Mouse (Mus musculus) hindbrain, embryonic 16.5 days (tissue): Measurements from ENCODE around the gene Rgs8. TPM values are rescaled to one million over a fixed set of nuclear protein-coding genes. Genes with fewer than 3 reads are reported as not detected.

Source experiments
- ATAC-seq: fragments of 200-750 bp; cut with Nextera tagmentation; 2 replicates; pipeline ENCODE4 v1.8.0; 2017; ENCODE audit warnings: moderate TSS enrichment, moderate library complexity
- H3K27ac ChIP-seq: fragments of 300-500 bp; sonication (generic); 2 replicates; pipeline ENCODE4 v1.5.1; 2014; ENCODE audit warnings: low read depth, mild to moderate bottlenecking, control low read depth, low read length, moderate library complexity
- H3K27me3 ChIP-seq: fragments of 300-500 bp; sonication (generic); replicated peaks from 2 replicates; pipeline ENCODE4 v1.6.1; 2014; ENCODE audit warnings: low read length; ENCODE audit not compliant: control insufficient read depth, insufficient read depth
- H3K36me3 ChIP-seq: fragments of 300-500 bp; sonication (generic); 2 replicates; pipeline ENCODE4 v1.6.1; 2014; ENCODE audit warnings: mild to moderate bottlenecking, low read length, moderate library complexity, mixed read lengths; ENCODE audit not compliant: control insufficient read depth, insufficient read depth
- H3K4me1 ChIP-seq: fragments of 300-500 bp; sonication (generic); 2 replicates; pipeline ENCODE4 v1.6.1; 2014; ENCODE audit warnings: low read depth, low read length; ENCODE audit not compliant: control insufficient read depth, insufficient read depth
- H3K4me2 ChIP-seq: fragments of 300-500 bp; sonication (generic); 2 replicates; pipeline ENCODE4 v1.6.1; 2014; ENCODE audit warnings: mild to moderate bottlenecking, low read length, control low read depth, moderate library complexity
- H3K4me3 ChIP-seq: fragments of 300-500 bp; sonication (generic); 2 replicates; pipeline ENCODE4 v1.5.1; 2014; ENCODE audit warnings: mild to moderate bottlenecking, low read length, control low read depth, moderate library complexity
- H3K9ac ChIP-seq: fragments of 300-500 bp; sonication (generic); 2 replicates; pipeline ENCODE4 v1.6.1; 2014; ENCODE audit warnings: low read depth, mild to moderate bottlenecking, control low read depth, low read length, moderate library complexity
- H3K9me3 ChIP-seq: fragments of 300-500 bp; sonication (generic); 2 replicates; pipeline ENCODE4 v1.6.1; 2014; ENCODE audit warnings: mild to moderate bottlenecking, low read length, moderate library complexity; ENCODE audit not compliant: control insufficient read depth
- WGBS: fragments of 180-500 bp; shearing (Covaris S2); extraction: QIAGEN DNeasy Blood & Tissue Kit; methylation state at CpG from one replicate; pipeline ENCODE4 v1.1.7; 2014; 5-methylcytosine and 5-hydroxymethylcytosine counted together
- polyA plus RNA-seq: library from polyadenylated mRNA; unstranded; fragments of >200 nt; fragmentation: Nextera tagmentation; extraction: Ambion mirVana; gene quantifications from 2 replicates; pipeline ENCODE4 v1.2.1, GENCODE M21; 2015

Gene Rgs8
- polyA plus RNA-seq, 1 experiment from 2014 or later: 18.8 TPM

DNA sequence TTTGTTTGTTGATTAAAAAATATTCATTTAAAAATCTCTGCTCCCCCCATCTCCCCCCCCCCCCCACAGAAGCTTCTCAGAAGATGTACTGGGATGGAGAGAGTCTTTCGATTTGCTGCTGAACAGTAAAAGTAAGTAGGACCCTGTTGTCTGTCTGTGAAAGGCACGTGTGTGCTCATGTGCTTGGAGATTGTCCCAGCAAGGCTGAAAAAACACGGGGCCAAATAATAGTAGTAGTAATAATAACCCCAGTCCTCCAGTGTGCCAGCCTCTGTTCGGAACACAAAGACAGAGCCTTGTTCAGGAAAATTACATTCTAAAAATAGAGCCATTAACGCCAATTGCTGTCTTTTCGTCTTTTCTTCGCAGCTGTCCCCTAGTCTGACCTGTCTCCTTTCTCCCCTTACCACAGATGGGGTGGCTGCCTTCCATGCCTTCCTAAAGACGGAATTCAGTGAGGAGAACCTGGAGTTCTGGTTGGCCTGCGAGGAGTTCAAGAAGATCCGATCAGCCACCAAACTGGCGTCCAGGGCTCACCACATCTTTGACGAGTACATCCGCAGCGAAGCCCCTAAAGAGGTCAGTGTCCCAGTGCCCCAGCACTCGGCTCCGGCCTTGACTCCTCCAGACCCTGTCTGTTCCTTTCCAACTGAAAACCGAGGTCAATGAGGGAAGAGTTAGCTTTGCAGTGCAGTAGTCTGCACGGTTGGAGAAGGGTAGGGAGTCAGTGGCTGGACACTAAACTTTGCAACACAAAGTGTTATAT lies 88.9 kb downstream of the Rgs8 start:
- peak overlapping the region; percentile 91 for H3K4me2 ChIP-seq
- no peak overlapping the region for H3K9ac ChIP-seq
- peaks cover 29% of the 10 kb centered on the region for H3K4me1 ChIP-seq
- H3K27ac ChIP-seq: no peak overlapping the region
- H3K9me3 ChIP-seq: no peaks in the 10 kb centered on the region
- no peaks in the 10 kb centered on the region for H3K27me3 ChIP-seq
- H3K4me3 ChIP-seq: peak overlapping the region; percentile 22
- H3K36me3 ChIP-seq: no peaks in the 10 kb centered on the region
- ATAC-seq: no peak
- 52% methylated on average over 18 of the region's 18 CpGs for WGBS

- no peaks in the 10 kb centered on the region for H3K9me3 ChIP-seq
- ATAC-seq: no peak
- H3K9ac ChIP-seq: no peak overlapping the region
- H3K27me3 ChIP-seq: no peaks in the 10 kb centered on the region
- H3K4me3 ChIP-seq: no peak overlapping the region
- WGBS: 58% methylated on average over 11 of the region's 11 CpGs
- H3K4me2 ChIP-seq: peak overlapping the region; percentile 91
- peaks cover 21% of the 10 kb centered on the region for H3K4me1 ChIP-seq
- H3K27ac ChIP-seq: no peak overlapping the region
- H3K36me3 ChIP-seq: no peaks in the 10 kb centered on the region
Measured at GRCm38 (mm10) chr1:153742374-153743155, 89.7 kb downstream of the Rgs8 start.

DNA sequence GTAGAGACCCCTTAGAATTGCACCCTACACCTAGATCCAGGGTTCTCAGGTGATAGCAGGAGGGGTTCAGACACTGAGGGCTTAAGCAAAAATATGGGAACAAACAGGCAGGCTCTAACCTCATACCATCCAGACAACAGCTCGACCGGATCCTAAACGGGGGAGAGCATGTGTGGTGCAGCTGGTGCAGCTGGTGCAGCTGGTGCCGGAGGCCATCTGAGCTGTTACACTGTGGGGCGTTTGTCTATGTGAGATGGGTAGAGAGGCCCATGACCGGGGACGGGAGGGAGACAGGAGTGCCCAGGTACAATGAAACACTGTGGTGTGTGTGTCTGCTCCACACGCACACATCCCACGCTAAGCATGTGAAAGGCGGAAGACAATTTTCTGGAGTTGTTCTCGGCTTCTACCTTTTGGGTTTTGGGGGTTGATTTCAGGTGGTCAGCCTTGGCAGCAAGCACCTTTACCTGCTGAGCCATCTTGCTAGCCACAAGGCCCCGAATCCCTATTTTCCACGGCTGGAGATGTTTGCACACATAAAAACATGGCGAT lies 93.4 kb downstream of the Rgs8 start:
- no peaks in the 10 kb centered on the region for H3K36me3 ChIP-seq
- 0 out of 2 replicates have a peak, but pooled peaks have one; percentile 13 for ATAC-seq
- H3K27ac ChIP-seq: no peak overlapping the region
- H3K9me3 ChIP-seq: no peaks in the 10 kb centered on the region
- no peak overlapping the region for H3K4me2 ChIP-seq
- no peaks in the 10 kb centered on the region for H3K27me3 ChIP-seq
- H3K9ac ChIP-seq: 0 out of 2 replicates have a peak overlapping the region, but pooled peaks have one; percentile 33
- peaks cover 15% of the 10 kb centered on the region for H3K4me1 ChIP-seq
- WGBS: 63% methylated on average over 14 of the region's 14 CpGs
- H3K4me3 ChIP-seq: no peak overlapping the region

- no peaks in the 10 kb centered on the region for H3K36me3 ChIP-seq
- WGBS: 2% methylated on average over 12 of the region's 12 CpGs
- 0 out of 2 replicates have a peak overlapping the region, but pooled peaks have one; percentile 33 for H3K9ac ChIP-seq
- peaks cover 16% of the 10 kb centered on the region for H3K4me1 ChIP-seq
- no peak overlapping the region for H3K4me3 ChIP-seq
- no peaks in the 10 kb centered on the region for H3K27me3 ChIP-seq
- H3K9me3 ChIP-seq: no peaks in the 10 kb centered on the region
- no peak for ATAC-seq
- H3K4me2 ChIP-seq: no peak overlapping the region
- H3K27ac ChIP-seq: no peak overlapping the region
Measured at GRCm38 (mm10) chr1:153746728-153747127, 93.9 kb downstream of the Rgs8 start.

DNA sequence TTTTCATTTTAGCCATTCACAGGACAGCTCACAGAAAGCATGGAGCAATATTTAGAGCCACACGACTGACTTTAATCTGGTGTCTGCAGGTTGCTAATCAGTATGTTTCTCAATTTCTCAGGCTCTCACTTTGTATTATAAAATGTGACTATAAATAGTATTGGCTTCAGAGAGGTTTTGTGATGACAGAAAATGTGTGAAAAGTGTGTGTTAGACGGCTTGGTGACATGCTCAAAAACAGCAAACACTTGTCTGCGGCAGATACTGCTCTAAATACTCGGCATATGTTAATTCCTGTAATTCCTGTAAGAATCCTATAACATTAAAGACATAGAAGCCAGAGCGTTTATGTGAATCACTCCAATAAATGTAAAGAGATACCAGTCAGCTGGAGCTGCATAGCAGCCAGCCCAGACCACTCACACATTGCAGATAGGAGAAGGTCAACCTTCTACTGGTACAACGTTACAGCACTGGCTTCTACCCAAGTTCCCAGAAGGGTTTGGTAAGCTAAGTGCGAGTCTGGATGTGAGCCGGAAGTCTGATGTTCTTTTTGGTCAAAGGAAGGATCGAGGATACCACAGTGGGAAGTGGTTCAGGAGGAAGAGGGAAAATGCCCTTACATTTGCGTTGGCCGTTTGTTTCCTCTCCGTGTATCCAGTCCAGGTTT lies 95.2 kb downstream of the Rgs8 start:
- WGBS: 72% methylated on average over 12 of the region's 12 CpGs
- no peak for ATAC-seq
- H3K27ac ChIP-seq: no peak overlapping the region

DNA sequence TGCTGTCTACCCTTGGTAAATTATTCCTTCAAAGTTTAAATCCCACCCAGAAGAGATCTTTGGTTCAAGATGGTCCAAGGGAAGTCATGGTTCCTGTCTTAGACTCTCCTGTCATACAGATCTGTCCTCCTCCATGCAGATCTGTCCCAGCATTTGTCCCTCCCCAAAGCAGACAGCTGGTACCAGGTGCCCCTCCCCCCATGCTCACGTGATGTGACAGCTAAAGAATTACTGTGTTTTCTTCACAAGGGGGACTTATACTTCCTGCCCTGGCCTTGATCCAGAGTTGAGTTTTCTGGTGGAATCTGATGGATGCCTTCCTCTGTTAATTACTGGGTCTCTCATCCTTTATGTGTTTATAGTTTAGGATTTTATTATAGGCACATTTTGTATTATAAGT lies 95.7 kb downstream of the Rgs8 start:
- H3K27me3 ChIP-seq: no peaks in the 10 kb centered on the region
- WGBS: 7% methylated on average over 1 of the region's 1 CpGs
- no peak overlapping the region for H3K27ac ChIP-seq
- no peaks in the 10 kb centered on the region for H3K36me3 ChIP-seq
- no peaks in the 10 kb centered on the region for H3K9me3 ChIP-seq
- no peak overlapping the region for H3K4me3 ChIP-seq
- H3K4me1 ChIP-seq: peaks cover 17% of the 10 kb centered on the region
- no peak for ATAC-seq
- H3K9ac ChIP-seq: no peak overlapping the region
- H3K4me2 ChIP-seq: no peak overlapping the region; the same call in 1 of the 2 replicates

More for the DNA sequence above, 95.2 kb downstream of the Rgs8 start:
- Histone ChIP-seq H3K4me2 (peak overlapping the region; percentile 5; the same call in 1 of the 2 replicates), H3K36me3 (no peaks in the 10 kb centered on the region), H3K27me3 (no peaks in the 10 kb centered on the region), H3K4me1 (peaks cover 17% of the 10 kb centered on the region), H3K4me3 (no peak overlapping the region), H3K9me3 (no peaks in the 10 kb centered on the region), H3K9ac (no peak overlapping the region)

GRCm38 (mm10) chr1:153749211-153749801 lies 96.5 kb downstream of the Rgs8 start, which contains the start of gene Rnasel:
Rnasel (plus strand) TSS chr1:153749426.
- H3K4me3 ChIP-seq: peak within 1 kb of the TSS; percentile 53
- H3K27me3 ChIP-seq: no peaks in the 10 kb centered on the region
- peak within 1 kb of the TSS; percentile 80 for H3K9ac ChIP-seq
- peak within 1 kb of the TSS; percentile 83 for H3K27ac ChIP-seq
- no peaks in the 10 kb centered on the region for H3K9me3 ChIP-seq
- peak within 1 kb of the TSS; percentile 72 for H3K4me2 ChIP-seq
- no peaks in the 10 kb centered on the region for H3K36me3 ChIP-seq
- WGBS: 2% methylated on average over 18 of the region's 18 CpGs
- peaks cover 17% of the 10 kb centered on the region for H3K4me1 ChIP-seq
- peak; percentile 73 for ATAC-seq
